Mouse (Mus musculus) lung, postnatal 0 days (tissue): ENCODE data around the gene Dvl3.
"Not testable (repeated sequence)": the region's sequence is repeated elsewhere in the genome, so short reads cannot be mapped to it uniquely, and the experiment has no call there.

Experiments
- CTCF ChIP-seq: IDR thresholded peaks from 2 replicates; pipeline ENCODE4 v1.5.1; 2016; ENCODE audit warnings: antibody characterized with exemption, mild to moderate bottlenecking
- EP300 ChIP-seq: IDR thresholded peaks from 2 replicates; pipeline ENCODE4 v1.6.1; 2016; ENCODE audit warnings: antibody characterized with exemption, mild to moderate bottlenecking, control low read depth

DNA sequence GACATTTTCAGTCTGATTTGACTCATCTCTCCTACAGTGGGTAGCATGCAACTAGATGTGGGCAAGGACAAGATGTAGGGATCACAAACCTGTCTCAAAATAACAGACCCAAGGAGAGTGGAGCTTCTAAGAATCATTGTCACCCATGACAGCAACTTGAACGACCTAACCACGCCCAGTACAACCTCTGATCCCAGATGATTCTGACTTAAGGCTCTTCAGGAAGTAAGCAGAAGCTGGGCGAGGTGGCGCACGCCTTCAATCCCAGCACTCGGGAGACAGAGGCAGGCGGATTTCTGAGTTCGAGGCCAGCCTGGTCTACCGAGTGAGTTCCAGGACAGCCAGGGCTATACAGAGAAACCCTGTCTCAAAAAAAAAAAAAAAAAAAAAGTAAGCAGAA lies 28.0 kb upstream of the Dvl3 start:
- not testable (repeated sequence) for TF ChIP-seq CTCF, EP300
